Mouse (Mus musculus) kidney, embryonic 15.5 days (tissue): Measurements from ENCODE around the gene Best1. TPM values are rescaled to one million over a fixed set of nuclear protein-coding genes. Genes with fewer than 3 reads are reported as not detected.
A peak's percentile ranks its signal among the peaks of the same experiment; 100 is the strongest.
"Not testable (repeated sequence)": the region's sequence is repeated elsewhere in the genome, so short reads cannot be mapped to it uniquely, and the experiment has no call there.

ENCODE experiments used
- ATAC-seq: fragments of 200-750 bp; cut with Nextera tagmentation; replicated peaks from 2 replicates; pipeline ENCODE4 v1.8.0; 2017; ENCODE audit warnings: moderate TSS enrichment; ENCODE audit not compliant: low FRiP score
- H3K27ac ChIP-seq: fragments of 300-500 bp; sonication (generic); 2 replicates; pipeline ENCODE4 v1.5.1; 2015; ENCODE audit warnings: mild to moderate bottlenecking, inconsistent platforms
- H3K27me3 ChIP-seq: fragments of 300-500 bp; sonication (generic); 2 replicates; pipeline ENCODE4 v1.6.1; 2015; ENCODE audit warnings: inconsistent platforms
- H3K36me3 ChIP-seq: fragments of 300-500 bp; sonication (generic); 2 replicates; pipeline ENCODE4 v1.6.1; 2015; ENCODE audit warnings: inconsistent platforms
- H3K4me1 ChIP-seq: fragments of 300-500 bp; sonication (generic); 2 replicates; pipeline ENCODE4 v1.6.1; 2015; ENCODE audit warnings: inconsistent platforms
- H3K4me2 ChIP-seq: fragments of 300-500 bp; sonication (generic); 2 replicates; pipeline ENCODE4 v1.6.1; 2015; ENCODE audit warnings: moderate library complexity, mild to moderate bottlenecking, inconsistent platforms
- H3K4me3 ChIP-seq: fragments of 300-500 bp; sonication (generic); replicated peaks from 2 replicates; pipeline ENCODE4 v1.5.1; 2015; ENCODE audit warnings: mild to moderate bottlenecking, inconsistent platforms
- H3K9ac ChIP-seq: fragments of 300-500 bp; sonication (generic); 2 replicates; pipeline ENCODE4 v1.6.1; 2015; ENCODE audit warnings: mild to moderate bottlenecking, inconsistent platforms
- H3K9me3 ChIP-seq: fragments of 300-500 bp; sonication (generic); replicated peaks from 2 replicates; pipeline ENCODE4 v1.6.1; 2016; ENCODE audit warnings: inconsistent platforms
- whole genome bisulfite sequencing: fragments of 180-500 bp; shearing (Covaris S2); methylation state at CpG from one replicate; pipeline ENCODE4 v1.1.7; 2015; ENCODE audit warnings: mixed read lengths; 5-methylcytosine and 5-hydroxymethylcytosine counted together
- polyA plus RNA-seq: library from polyadenylated mRNA; unstranded; fragments of >200 nt; fragmentation: Nextera tagmentation; extraction: Ambion mirVana; gene quantifications from 2 replicates; pipeline ENCODE4 v1.2.1, GENCODE M21; 2015

Best1 gene
- polyA plus RNA-seq, 1 experiment from 2014 or later = 1.4 TPM

DNA sequence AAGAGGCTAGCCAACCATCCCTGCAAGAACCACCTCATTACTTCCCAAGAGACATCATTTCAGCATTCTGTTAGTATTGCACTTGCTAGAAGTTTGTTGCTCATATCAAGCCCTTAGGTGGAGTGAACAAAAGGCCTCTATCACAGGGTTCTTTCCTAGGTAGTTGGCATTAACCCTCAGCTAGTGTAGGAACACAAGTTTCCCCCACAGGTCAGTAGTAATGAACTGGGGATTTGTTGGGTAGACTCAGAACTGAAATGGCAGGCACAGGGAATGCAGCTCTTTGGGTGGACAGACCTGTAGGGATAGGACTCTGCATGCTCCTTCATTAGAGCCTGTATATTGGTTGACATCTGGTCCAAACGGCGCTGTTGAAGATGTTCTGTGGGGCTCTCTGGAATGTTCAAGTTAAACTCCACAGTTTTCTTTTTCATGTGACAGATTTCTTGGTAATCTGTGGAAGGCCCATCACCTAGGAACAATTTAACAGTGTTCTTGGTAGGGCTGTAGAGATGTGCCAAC, 15.5 kb downstream of the Best1 start:
- no peak overlapping the region for H3K4me2 ChIP-seq
- no peaks in the 10 kb centered on the region for H3K9me3 ChIP-seq
- H3K27ac ChIP-seq = no peak overlapping the region
- WGBS = 93% methylated on average over 2 of the region's 2 CpGs
- ATAC-seq = no peak
- no peaks in the 10 kb centered on the region for H3K27me3 ChIP-seq
- no peak overlapping the region for H3K4me3 ChIP-seq
- no peak overlapping the region for H3K9ac ChIP-seq
- H3K36me3 ChIP-seq = peaks cover 24% of the 10 kb centered on the region
- peaks cover 34% of the 10 kb centered on the region for H3K4me1 ChIP-seq

DNA sequence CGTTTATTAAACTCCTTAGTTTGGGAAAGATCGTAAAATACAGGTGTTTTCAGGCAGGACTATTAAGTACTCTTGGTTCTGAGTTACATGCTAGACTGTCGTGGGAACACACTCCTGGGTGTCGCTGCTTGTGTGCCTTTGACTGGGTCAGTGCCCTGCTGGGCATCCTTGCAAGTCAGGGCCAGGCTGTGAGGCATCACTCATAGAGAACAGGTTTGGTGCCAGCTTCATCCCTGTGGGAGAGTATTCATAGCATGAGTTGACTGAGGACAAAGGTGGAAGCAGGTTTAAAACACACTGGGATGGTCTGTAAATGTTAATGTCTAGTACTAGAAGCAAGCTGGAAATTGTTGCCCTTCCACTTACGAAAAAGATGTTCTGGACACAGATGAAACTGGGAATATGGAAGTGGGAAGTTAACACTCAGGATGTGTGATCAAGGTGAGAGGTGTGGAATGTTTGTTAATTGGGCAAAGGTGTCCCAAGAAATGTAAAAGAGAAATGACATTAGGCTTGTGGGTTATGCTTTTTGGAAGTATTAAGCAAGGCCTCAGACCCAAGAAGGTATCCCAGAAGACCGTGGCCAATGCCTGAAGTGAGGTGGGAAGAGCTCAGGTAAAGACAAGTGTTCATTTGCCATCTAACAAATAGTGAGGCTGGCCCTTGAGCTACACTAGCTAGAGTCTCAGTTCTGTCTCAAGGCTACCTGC, 16.1 kb downstream of the Best1 start:
- H3K27ac ChIP-seq = no peak overlapping the region
- no peak overlapping the region for H3K4me3 ChIP-seq
- H3K27me3 ChIP-seq = no peaks in the 10 kb centered on the region
- H3K9me3 ChIP-seq = no peaks in the 10 kb centered on the region
- peaks cover 31% of the 10 kb centered on the region for H3K4me1 ChIP-seq
- no peak overlapping the region for H3K4me2 ChIP-seq
- 91% methylated on average over 6 of the region's 6 CpGs for WGBS
- no peak for ATAC-seq
- no peak overlapping the region for H3K9ac ChIP-seq
- H3K36me3 ChIP-seq = peaks cover 24% of the 10 kb centered on the region

DNA sequence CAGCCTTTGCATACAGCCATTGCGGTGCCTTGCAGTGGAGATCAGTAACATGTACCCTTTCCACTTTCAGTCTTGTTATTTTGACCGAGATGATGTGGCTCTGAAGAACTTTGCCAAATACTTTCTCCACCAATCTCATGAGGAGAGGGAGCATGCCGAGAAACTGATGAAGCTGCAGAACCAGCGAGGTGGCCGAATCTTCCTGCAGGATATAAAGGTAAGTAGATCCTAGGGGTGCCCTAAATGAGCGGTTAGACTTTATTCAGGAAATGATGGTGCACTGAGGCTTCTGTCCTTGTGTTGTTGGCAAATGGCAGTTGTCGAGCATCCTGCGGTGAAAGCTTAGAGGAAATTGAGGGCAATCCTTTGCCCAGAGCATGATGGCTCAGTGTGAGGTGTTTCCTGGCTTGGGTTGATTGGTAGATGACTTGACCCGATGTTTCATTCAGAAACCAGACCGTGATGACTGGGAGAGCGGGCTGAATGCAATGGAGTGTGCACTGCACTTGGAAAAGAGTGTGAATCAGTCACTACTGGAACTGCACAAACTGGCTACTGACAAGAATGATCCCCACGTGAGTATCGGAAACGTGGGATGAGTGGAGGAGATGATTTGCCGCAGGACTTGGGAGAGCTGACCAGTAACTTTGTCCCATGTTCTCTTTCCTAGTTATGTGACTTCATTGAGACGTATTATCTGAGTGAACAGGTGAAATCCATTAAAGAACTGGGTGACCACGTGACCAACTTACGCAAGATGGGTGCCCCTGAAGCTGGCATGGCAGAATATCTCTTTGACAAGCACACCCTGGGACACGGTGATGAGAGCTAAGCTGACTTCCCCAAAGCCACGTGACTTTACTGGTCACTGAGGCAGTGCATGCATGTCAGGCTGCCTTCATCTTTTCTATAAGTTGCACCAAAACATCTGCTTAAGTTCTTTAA, 17.1 kb downstream of the Best1 start:
- 88% methylated on average over 20 of the region's 20 CpGs for WGBS
- peak overlapping the region; percentile 65 for H3K4me2 ChIP-seq
- H3K9me3 ChIP-seq = no peaks in the 10 kb centered on the region
- H3K4me1 ChIP-seq = peaks cover 25% of the 10 kb centered on the region
- peak overlapping the region; percentile 70 for H3K4me3 ChIP-seq
- H3K9ac ChIP-seq = 0 out of 2 replicates have a peak overlapping the region, but pooled peaks have one; percentile 89
- no peak for ATAC-seq
- peaks cover 24% of the 10 kb centered on the region for H3K36me3 ChIP-seq
- no peak overlapping the region for H3K27ac ChIP-seq
- no peaks in the 10 kb centered on the region for H3K27me3 ChIP-seq

DNA sequence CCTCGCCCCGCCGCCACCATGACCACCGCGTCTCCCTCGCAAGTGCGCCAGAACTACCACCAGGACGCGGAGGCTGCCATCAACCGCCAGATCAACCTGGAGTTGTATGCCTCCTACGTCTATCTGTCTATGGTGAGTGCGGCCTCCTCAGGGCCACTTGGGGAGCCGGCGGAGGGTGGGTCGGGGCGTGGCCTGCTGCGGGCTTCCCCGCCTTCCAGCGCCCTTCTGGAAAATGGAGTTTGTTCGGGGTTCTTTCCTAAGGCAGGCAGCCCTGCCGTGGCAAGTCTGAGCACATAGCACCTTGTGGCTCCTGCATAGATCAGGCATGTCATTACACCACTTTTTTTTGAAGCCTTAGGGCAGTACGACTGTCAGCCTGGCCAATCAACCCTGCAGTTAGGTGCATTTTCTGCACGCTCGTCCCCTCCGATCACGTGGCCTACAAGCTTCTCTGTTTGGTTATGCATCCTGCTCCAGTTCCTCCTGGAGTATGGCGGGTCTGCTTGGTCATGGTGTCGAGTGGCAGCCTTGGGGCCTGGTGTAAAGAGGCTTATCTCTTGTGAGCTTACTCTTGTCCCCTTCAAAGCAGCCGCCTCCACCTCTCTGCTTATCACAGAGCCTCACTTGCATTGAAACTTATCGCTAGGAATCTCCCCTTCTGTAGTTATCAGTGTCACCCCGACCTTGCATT, 18.4 kb downstream of the Best1 start:
- peaks cover 34% of the 10 kb centered on the region for H3K4me1 ChIP-seq
- under 1% methylated on average over 31 of the region's 31 CpGs for WGBS
- peak; percentile 86 for ATAC-seq
- peaks cover 24% of the 10 kb centered on the region for H3K36me3 ChIP-seq
- peak overlapping the region; percentile 96 for H3K27ac ChIP-seq
- no peaks in the 10 kb centered on the region for H3K27me3 ChIP-seq
- H3K9me3 ChIP-seq = no peaks in the 10 kb centered on the region
- peak overlapping the region; percentile 70 for H3K4me3 ChIP-seq
- peak overlapping the region; percentile 89 for H3K9ac ChIP-seq
- H3K4me2 ChIP-seq = peak overlapping the region; percentile 65

DNA sequence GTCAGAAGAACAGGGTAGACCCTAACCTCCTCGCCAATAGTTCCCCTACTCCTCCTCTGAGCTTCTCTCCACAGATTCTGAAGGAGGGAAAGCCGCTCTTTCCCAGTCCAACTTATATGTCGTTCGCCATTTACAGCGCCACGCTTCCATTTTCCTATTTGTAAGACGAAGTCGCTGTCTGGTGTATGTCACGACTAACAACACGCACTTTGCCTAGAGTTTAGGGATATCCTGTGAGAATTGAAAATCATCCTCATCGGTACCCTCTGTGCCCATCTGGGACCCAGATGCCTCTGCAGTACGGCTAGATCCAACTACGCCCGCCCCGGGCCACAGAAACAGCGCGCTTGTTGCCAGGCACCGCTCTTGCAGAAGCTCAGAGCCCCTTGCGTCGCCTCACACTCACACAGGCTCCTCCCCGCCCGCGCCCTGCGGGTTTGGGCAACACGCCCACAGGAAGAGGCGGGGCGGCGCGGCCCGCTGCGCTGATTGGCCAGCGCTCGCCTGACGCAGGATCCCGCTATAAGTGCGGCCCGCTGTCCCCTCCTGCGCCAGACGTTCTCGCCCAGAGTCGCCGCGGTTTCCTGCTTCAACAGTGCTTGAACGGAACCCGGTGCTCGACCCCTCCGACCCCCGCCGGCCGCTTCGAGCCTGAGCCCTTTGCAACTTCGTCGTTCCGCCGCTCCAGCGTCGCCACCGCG, 19.1 kb downstream of the Best1 start:
- H3K9ac ChIP-seq = peak overlapping the region; percentile 89
- H3K27me3 ChIP-seq = no peaks in the 10 kb centered on the region
- peak overlapping the region; percentile 70 for H3K4me3 ChIP-seq
- H3K9me3 ChIP-seq = no peaks in the 10 kb centered on the region
- H3K4me2 ChIP-seq = peak overlapping the region; percentile 65
- peak; percentile 98 for ATAC-seq
- H3K27ac ChIP-seq = peak overlapping the region; percentile 96
- H3K4me1 ChIP-seq = peaks cover 30% of the 10 kb centered on the region
- WGBS = under 1% methylated on average over 59 of the region's 59 CpGs
- peaks cover 24% of the 10 kb centered on the region for H3K36me3 ChIP-seq

DNA sequence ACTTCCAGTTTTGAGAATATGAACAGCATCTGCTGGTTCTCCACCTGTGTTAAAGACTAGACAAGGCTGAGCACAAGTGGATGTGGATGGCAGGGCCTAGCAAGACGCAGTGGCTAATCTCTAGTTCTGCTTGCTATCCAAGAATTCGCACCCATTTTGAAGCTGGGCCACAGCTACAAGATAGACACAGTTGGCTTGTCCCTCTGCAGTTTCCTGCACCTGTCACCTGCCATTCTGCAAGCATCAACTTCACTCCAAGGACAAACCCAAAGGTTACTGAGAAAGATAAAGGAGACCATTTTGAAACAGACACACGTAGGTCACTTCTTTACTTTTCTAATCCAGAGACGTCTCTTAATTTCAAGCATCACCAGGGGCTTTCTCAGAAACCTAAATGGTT, 19.8 kb downstream of the Best1 start:
- Histone ChIP-seq H3K4me2 (peak overlapping the region; percentile 56), H3K9ac (peak overlapping the region; percentile 35; the same call in 1 of the 2 replicates), H3K27me3 (no peaks in the 10 kb centered on the region), H3K4me1 (peaks cover 26% of the 10 kb centered on the region), H3K4me3 (peak overlapping the region; percentile 70), H3K9me3 (no peaks in the 10 kb centered on the region), H3K27ac (no peak overlapping the region; the same call in 1 of the 2 replicates), H3K36me3 (peaks cover 24% of the 10 kb centered on the region)
- ATAC-seq = no peak
- 76% methylated on average over 4 of the region's 4 CpGs for WGBS

DNA sequence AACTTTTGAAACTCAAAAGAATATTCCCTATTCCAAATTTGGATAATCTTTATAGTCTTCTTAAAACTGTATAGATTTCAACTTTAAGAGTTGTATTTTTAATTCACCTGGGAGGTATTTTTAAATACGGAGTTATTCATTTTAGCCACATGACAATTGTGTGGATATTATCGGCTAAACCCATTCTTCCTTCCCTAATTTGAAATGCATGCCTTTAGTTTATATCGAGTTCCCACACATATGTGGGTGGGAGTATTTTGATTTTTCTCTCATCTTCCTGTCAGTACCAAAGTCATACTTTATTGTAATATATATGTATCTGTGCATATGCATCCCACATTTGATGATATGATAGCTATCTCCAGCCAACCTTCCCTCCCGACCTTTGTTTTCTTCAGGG, 21.2 kb downstream of the Best1 start, which contains the start of gene Fth1:
Fth1 (plus strand) TSS at position 341 of the 400 bp plus-strand sequence.
- 86% methylated on average over 4 of the region's 4 CpGs for WGBS
- Histone ChIP-seq H3K36me3 (peaks cover 14% of the 10 kb centered on the region), H3K4me3 (no peak within 1 kb of the TSS), H3K9me3 (no peaks in the 10 kb centered on the region), H3K27ac (no peak within 1 kb of the TSS), H3K4me2 (no peak within 1 kb of the TSS), H3K9ac (no peak within 1 kb of the TSS), H3K27me3 (no peaks in the 10 kb centered on the region), H3K4me1 (peaks cover 26% of the 10 kb centered on the region)
- no peak for ATAC-seq

DNA sequence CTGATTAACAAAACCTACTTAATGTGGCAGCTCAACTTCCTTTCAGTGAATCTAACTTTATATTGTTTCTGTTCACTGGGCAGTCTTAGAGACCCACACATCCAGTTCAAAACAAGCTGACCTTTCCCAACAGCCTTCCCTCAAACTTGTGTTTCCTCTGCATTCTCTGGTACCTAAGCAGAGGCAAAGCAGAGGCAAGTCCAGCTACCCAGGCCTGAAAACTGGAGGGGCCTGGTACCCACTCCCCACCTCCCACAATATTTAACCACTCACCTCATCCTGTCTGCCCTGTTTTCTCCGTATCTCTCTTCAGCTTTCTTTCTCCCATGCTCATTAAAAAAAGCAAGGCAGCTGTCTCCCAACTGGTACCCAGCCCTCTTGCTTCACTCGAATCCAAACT, 22.3 kb downstream of the Best1 start:
- 78% methylated on average over 2 of the region's 2 CpGs for WGBS
- ATAC-seq = no peak
- no peaks in the 10 kb centered on the region for H3K27me3 ChIP-seq
- peaks cover 24% of the 10 kb centered on the region for H3K4me1 ChIP-seq
- H3K27ac ChIP-seq = 0 out of 2 replicates have a peak overlapping the region, but pooled peaks have one; percentile 49
- no peak overlapping the region for H3K4me2 ChIP-seq
- H3K36me3 ChIP-seq = peaks cover 3% of the 10 kb centered on the region
- no peak overlapping the region for H3K4me3 ChIP-seq
- no peaks in the 10 kb centered on the region for H3K9me3 ChIP-seq
- no peak overlapping the region for H3K9ac ChIP-seq

DNA sequence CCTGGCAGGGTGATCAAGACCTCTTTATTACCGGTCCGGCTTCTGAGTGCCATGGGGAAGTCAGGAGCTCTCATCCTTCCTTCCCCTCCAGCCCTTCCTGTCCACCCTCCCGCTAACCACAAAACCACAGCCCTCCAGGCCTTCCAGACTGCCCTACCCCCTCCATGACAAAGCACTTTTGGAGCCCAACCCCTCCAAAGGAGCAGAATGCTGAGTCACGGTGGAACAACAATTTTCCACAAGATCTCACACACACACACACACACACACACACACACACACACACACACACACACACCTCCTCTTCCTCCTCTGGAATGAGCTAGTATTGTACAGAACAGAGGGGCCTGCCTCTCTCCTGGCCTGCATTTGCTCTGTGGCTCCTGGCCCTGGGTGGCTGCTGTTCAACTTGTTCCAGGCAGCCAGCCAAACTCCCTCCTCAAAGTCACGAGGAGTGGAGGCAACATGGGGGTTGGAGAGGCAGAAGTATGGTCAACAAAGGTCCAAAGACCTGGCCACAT, 22.9 kb downstream of the Best1 start:
- no peak for ATAC-seq
- no peak overlapping the region for H3K4me3 ChIP-seq
- H3K9ac ChIP-seq = no peak overlapping the region
- H3K4me2 ChIP-seq = no peak overlapping the region
- H3K36me3 ChIP-seq = no peaks in the 10 kb centered on the region
- WGBS = 45% methylated on average over 5 of the region's 5 CpGs
- H3K27ac ChIP-seq = peak overlapping the region; percentile 49; the same call in 1 of the 2 replicates
- peaks cover 17% of the 10 kb centered on the region for H3K4me1 ChIP-seq
- H3K27me3 ChIP-seq = no peaks in the 10 kb centered on the region
- H3K9me3 ChIP-seq = no peaks in the 10 kb centered on the region

DNA sequence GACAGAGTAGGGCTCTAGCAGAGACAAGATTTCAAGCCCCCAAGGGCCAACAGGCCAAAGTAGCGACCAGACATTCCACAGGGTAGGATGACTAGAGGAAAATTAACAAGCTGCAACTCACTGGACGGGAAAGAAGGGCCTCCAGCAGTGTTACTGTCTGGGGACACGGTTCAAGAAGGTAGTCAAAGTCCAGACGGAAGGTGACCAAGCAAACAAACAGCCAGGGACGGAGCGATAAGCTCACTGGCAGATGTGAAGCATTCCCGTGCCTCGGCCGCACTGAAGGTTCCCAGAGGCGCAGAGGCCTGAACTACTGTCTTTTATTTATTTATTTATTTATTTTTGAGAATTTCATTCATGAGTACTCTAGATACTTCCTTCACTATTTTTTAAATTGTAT, 24.3 kb downstream of the Best1 start:
- H3K4me2 ChIP-seq = no peak overlapping the region
- H3K9ac ChIP-seq = no peak overlapping the region
- H3K27ac ChIP-seq = no peak overlapping the region
- no peaks in the 10 kb centered on the region for H3K9me3 ChIP-seq
- peak; percentile 37; the same call in 1 of the 2 replicates for ATAC-seq
- no peaks in the 10 kb centered on the region for H3K36me3 ChIP-seq
- H3K27me3 ChIP-seq = no peaks in the 10 kb centered on the region
- 77% methylated on average over 10 of the region's 10 CpGs for WGBS
- peaks cover 16% of the 10 kb centered on the region for H3K4me1 ChIP-seq
- H3K4me3 ChIP-seq = no peak overlapping the region

DNA sequence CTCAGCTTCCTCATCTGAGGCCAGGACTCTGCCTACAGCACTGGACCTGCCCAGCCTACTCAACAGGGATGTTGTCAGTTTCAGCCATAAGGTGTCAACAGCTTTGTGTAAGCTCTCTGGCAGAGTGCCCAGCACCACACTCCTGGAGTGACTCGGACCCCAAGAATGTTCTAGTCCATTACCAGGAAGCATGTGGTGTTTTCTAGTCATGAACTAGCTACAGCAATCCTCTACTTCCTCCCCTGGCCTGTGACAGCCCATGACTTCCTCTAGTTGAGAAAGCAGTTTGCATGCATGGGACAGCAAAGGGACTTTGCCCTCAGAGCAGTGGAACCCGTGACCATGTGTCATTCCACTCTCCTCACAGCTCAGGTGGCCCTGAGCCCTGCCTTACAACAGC, 26.6 kb downstream of the Best1 start:
- ATAC-seq = 0 out of 2 replicates have a peak, but pooled peaks have one; percentile 16
- not testable (repeated sequence) for H3K4me1 ChIP-seq, H3K27ac ChIP-seq, H3K9ac ChIP-seq, H3K4me2 ChIP-seq, H3K4me3 ChIP-seq, H3K27me3 ChIP-seq, H3K9me3 ChIP-seq, H3K36me3 ChIP-seq
- WGBS = 46% methylated on average over 2 of the region's 2 CpGs
